Mouse (Mus musculus): ENCODE data around the gene Gm14393. TPM values are rescaled to one million over a fixed set of nuclear protein-coding genes. Genes with fewer than 3 reads are reported as not detected.

Gm14393 gene
- not detected for polyA plus RNA-seq (2017; shearing (Covaris generic))

GRCm38 (mm10) chr2:175067681-175068261 is at the start of gene Gm14393:
Gene Gm14393, minus strand, starts transcription at chr2:175067781.

Other genes starting within 250 kb of the Gm14393 start
- not detected for gene Gm14444, start 57.5 kb downstream of the Gm14393 start, polyA plus RNA-seq (2017; shearing (Covaris generic))
- 14.3 TPM for gene Gm14399, start 74.2 kb upstream of the Gm14393 start, polyA plus RNA-seq (2017; shearing (Covaris generic))
- gene Gm14443, start 108.1 kb upstream of the Gm14393 start, polyA plus RNA-seq (2017; shearing (Covaris generic)) = not detected
- gene Gm14391, start 139.1 kb upstream of the Gm14393 start, polyA plus RNA-seq (2017; shearing (Covaris generic)) = 10.4 TPM
- 4.6 TPM for gene Gm14440, start 207.3 kb upstream of the Gm14393 start, polyA plus RNA-seq (2017; shearing (Covaris generic))